Mouse (Mus musculus) mesoderm, embryonic 11.5 days (tissue): ENCODE data around the gene Rps28.

Experiments
- DNase-seq: peaks from one replicate; pipeline ENCODE4 v3.0.0-alpha.2; 2012; ENCODE audit warnings: low read depth, low spot score

Gene Rps28

DNA sequence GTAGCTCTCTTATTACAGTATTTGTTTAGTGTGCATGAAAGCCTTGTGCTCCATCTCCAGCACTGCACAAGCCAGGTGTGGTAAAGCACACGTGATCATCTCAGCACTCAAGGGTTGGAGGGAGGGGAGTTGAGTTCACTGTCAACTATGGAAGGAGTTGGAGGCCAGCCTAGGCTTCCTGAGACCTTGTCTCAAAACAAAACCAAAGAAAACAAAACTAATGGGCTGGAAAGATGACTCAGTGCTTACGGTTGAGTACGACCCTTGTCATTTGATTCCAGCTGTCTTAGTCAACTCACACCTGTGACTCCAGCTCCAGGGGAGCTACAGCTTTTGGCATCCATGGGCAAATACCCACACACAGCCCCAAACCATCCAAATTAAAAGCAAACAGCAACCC lies 11.9 kb downstream of the Rps28 start:
- no peak for DNase-seq

- DNase-seq = no peak
Measured at GRCm38 (mm10) chr17:33811142-33811516, 13.2 kb downstream of the Rps28 start.

DNA sequence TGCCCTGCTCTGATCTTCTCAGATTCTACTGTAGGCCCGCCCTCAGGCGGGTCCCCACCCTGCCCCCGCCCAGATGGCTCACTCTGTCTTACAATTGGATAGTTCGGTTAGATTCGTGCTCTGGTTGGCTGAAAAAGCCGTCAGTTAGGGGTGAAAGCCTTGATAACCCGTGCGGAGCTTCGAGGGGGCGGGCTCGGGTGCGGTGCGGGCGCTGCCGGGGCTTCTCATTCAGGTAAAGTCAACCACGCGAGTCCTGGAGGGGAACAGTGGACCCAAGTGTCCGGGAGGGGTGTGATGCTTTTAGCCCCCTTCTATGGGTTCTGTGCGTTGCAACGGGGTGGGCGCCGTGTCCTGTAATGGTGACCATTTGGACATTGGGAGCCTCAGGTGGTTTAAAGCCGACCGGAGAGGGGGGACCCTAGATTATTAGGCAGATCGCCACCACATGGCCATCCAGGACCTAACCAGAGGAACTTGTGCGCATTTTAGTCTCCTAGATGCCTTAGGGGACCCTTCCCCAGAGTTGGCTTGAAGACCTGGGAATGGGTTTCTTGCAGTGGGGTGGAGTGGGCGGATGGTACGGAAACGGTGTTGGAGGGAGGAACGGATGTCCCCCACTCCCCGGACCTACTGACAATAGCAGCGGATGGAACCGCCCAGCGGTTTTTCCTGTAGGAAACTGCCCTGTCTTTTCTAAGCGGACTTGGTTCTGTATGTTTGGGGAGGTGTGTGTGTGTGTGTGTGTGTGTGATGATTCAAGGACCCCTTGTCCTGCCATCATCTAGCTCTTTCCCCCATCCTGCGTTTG lies 13.8 kb downstream of the Rps28 start, which contains the start of gene Kank3:
Kank3 (plus strand) TSS at position 186 of the 808 bp plus-strand sequence.
- peak; percentile 96 for DNase-seq

DNA sequence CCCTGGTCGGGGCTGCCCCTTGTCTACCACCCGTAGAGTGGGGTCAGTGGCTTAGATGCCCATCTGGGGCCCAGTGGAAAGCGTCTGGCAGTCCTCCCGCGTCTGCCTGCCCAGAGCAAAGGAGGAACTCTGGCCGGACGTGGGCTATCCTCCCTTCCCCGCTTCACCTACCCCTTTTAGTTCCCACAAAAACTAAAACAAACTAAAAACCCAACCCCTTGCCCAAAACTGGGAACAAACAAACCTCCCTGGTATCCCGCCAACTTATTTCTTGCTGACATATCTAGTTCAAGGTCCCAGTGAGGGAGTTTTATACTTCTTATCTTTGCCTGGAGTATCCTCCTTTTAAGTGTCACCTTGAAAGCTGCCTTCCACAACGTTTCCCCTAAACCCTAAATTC lies 16.2 kb downstream of the Rps28 start:
- no peak for DNase-seq

DNA sequence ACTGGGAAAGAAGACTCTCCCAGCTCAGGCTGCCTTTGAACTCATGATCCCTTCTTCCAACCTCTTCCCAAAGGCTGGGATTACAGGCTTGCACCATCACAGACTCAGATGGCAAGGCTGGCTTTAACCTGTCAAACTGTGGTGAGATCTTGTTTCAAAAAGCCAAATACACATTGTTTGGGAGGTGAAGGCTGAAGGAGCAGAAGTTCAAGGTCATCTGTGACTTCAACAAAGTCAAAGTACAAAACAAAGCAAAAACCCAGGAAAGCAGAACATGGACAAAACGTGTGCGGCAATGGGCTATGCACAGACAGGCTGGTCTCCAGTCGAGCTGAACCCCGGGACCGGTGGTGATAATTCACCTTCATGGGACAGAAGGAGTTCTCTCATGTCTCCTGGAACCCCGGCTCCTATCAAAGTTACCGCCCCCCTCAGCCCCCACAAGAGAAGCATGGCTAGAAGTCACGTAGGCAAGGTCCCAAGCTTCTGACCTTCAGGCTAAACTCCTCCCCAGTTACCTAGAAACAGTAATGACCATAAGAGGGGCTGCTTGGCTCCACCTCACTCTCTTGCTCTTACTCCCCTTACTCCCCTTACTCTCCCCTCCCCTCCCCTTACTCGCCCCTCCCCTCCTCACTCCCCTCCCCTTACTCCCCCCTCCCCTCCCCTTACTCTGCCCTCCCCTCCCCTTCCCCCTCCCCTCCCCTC lies 17.0 kb downstream of the Rps28 start:
- no peak for DNase-seq

- no peak for DNase-seq
Measured at GRCm38 (mm10) chr17:33804745-33805144, 19.6 kb downstream of the Rps28 start.

- DNase-seq = no peak
Measured at GRCm38 (mm10) chr17:33804205-33804604, 20.2 kb downstream of the Rps28 start.

DNA sequence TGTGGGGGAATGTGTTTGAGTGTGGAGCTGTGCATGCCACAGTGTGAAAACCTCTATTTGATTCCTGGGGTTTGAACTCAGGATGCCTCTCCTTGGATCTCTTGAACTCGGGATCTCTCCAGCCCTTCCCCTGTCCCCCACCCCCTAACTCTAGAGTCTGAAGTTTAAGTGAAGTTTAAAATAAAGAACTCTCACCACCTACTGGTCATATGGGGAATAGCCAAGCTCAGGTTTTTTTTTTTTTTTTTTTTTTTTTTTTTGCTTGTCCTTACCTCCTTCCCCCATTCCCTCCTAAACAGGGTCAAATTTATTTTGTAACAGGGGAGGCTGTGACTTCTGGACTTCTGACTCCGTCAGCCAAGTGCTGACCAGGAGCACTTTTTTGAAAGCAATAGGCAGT lies 22.1 kb downstream of the Rps28 start:
- DNase-seq = no peak

DNA sequence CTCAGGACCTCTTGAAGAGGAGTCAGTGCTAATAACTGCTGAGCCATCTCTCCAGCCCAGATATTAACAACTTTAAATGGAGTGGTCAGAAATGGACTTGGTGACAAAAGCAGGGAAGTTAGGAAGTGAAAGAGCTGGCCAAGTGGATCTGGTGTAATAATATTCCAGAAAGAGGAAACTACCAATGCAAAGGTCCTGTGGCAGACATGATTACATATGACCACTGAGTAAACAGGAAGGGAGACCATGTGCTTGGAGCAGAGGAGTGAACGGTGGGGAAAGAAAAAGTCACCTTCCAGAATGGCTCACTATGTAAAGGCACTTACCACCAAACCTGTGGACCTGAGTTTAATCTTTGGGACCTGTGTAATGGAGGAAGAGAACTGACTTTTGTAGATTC lies 25.1 kb downstream of the Rps28 start:
- DNase-seq = no peak

GRCm38 (mm10) chr17:33798306-33798705 lies 26.1 kb downstream of the Rps28 start:
- DNase-seq = no peak

GRCm38 (mm10) chr17:33788732-33789131 lies 35.6 kb downstream of the Rps28 start:
- no peak for DNase-seq

GRCm38 (mm10) chr17:33786375-33786774 lies 38.0 kb downstream of the Rps28 start:
- no peak for DNase-seq

DNA sequence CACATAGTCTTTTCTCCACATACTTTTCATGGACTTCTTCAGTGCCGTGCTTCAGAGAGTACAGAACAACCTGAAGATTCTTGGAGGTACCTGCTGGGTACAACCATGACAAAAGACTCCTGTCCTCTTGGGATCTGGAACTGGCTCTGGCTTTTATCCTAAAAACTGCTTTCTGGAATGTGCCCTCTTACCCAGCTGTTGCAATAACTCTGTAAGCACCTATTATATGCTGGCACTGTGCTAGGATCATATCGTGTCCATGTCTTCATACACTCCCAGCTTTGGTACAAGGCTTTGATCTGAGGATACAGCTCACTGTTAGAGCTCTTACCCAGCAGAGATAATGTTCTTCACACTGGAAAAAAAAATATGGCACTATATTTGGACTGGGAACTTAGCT lies 39.4 kb downstream of the Rps28 start:
- DNase-seq = no peak

GRCm38 (mm10) chr17:33783408-33783807 lies 41.0 kb downstream of the Rps28 start:
- DNase-seq = no peak

DNA sequence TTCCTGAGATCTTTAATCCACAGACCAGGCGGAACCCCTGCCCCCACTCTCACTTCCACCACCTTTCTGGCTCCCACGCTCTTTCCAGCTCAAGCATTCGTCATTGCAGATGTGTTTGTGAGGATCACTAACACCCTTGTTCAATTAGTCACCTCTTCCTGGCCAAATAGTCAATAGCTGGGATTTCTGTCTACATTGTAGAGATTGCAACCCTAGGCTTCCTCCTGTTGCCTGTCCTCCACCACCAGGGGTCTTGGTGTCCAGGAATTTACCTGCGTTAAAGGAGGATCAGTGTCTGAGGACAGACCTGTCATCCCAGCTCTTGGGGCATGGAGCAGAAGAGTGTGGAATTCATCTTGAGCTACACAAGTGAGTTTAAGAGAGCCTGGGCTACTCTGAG lies 42.3 kb downstream of the Rps28 start:
- DNase-seq = no peak

GRCm38 (mm10) chr17:33781124-33781977 lies 43.0 kb downstream of the Rps28 start, which contains the start of gene Angptl4:
Gene Angptl4, minus strand, starts transcription at chr17:33781830.
- DNase-seq = peak; percentile 74

- DNase-seq = no peak
Measured at GRCm38 (mm10) chr17:33780431-33780830, 43.9 kb downstream of the Rps28 start.

GRCm38 (mm10) chr17:33779967-33780295 lies 44.4 kb downstream of the Rps28 start:
- no peak for DNase-seq

GRCm38 (mm10) chr17:33779271-33779966 lies 44.9 kb downstream of the Rps28 start:
- peak; percentile 85 for DNase-seq

DNA sequence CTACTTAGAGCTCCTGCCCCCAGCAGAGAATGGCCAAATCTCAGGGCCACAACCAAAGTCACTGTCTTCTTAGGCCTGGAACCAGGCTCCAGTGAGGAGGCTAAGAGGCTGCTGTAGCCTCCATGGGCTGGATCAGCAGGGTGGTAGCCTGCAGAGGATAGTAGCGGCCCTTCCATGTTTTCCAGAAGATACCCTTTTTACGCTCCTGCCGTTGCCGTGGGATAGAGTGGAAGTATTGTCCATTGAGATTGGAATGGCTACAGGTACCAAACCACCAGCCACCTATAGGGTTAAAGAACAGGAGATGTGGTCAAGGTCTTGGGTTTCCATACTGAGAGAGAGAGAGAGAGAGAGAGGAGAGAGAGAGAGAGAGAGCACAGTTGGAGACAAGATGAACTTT lies 49.1 kb downstream of the Rps28 start:
- no peak for DNase-seq

- no peak for DNase-seq
Measured at GRCm38 (mm10) chr17:33774573-33775155, 49.7 kb downstream of the Rps28 start.
